Mouse (Mus musculus): ENCODE data around the gene Exosc6. TPM values are rescaled to one million over a fixed set of nuclear protein-coding genes. Genes with fewer than 3 reads are reported as not detected.
"Not testable (repeated sequence)": the region's sequence is repeated elsewhere in the genome, so short reads cannot be mapped to it uniquely, and the experiment has no call there.

Exosc6 gene
- polyA plus RNA-seq, 1 experiment from 2014 or later: 20.5 TPM

GRCm38 (mm10) chr8:111062893-111063292 lies 6.8 kb downstream of the Exosc6 start:
- H3K4me2 ChIP-seq: peak overlapping the region; percentile 88

DNA sequence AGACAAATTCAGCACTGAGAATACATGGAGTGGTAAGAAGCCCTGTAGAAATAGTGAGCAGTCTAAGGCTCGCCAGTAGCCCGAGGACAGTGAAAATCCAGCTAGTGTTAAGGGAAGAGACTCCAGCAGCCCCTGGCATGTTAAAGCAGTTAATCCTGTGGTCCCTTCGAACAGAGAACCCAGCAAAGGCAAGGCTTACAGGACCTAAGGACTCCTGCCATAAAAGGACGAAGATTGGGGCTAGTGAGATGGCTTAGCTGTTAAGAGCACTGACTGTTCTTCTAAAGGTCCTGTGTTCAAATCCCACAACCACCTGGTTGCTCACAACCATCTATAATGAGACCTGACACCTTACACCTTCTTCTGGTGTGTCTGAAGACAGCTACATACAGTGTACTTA lies 10.2 kb downstream of the Exosc6 start:
- no peak for ATAC-seq (ENCODE audit: insufficient read depth, low FRiP score, low read depth)
- 0 out of 2 replicates have a peak, but pooled peaks cover 3% of the 10 kb centered on the region for H3K4me1 ChIP-seq
- no peak overlapping the region for H3K4me3 ChIP-seq (replicated peaks)
- H3K36me3 ChIP-seq: no peaks in the 10 kb centered on the region
- no peak overlapping the region for H3K9ac ChIP-seq
- H3K4me2 ChIP-seq: no peak overlapping the region
- H3K27me3 ChIP-seq (replicated peaks): no peaks in the 10 kb centered on the region; the same call in 1 of the 2 replicates
- WGBS: 67% methylated on average over 4 of the region's 4 CpGs
- H3K9me3 ChIP-seq: no peaks in the 10 kb centered on the region
- H3K27ac ChIP-seq: no peak overlapping the region

More at GRCm38 (mm10) chr8:111062893-111063292, 6.8 kb downstream of the Exosc6 start:
- no peak overlapping the region for H3K27ac ChIP-seq
- peak overlapping the region; percentile 62 for H3K4me3 ChIP-seq (replicated peaks)
- 60% methylated on average over 2 of the region's 2 CpGs for WGBS
- ATAC-seq (ENCODE audit: insufficient read depth, low FRiP score, low read depth): no peak
- H3K27me3 ChIP-seq (replicated peaks): no peaks in the 10 kb centered on the region; the same call in 1 of the 2 replicates
- H3K9me3 ChIP-seq: no peaks in the 10 kb centered on the region
- H3K4me1 ChIP-seq: peaks cover 10% of the 10 kb centered on the region; the same call in 1 of the 2 replicates
- no peaks in the 10 kb centered on the region for H3K36me3 ChIP-seq
- H3K9ac ChIP-seq: no peak overlapping the region

DNA sequence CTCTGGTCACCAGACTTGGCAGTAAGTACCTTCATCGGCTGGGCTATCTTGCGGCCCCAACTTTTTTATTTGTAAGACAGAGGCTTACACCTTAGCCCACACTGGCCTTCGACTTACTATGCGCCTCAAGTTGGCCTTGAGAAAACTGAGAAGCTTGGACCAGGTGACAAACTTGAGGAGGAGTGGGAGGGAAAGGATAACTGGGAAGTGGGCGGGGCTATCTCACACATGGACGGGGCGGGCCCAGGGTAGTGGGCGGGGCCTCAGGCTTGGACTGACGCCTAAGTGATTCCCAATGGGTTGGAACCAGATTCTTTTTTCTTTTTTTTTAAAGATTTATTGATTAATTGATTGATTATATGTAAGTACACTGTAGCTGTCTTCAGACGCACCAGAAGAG lies 11.3 kb downstream of the Exosc6 start:
- Histone ChIP-seq H3K9ac (no peak overlapping the region), H3K9me3 (no peaks in the 10 kb centered on the region), H3K27me3 (replicated peaks) (no peaks in the 10 kb centered on the region; the same call in 1 of the 2 replicates), H3K4me3 (replicated peaks) (no peak overlapping the region), H3K4me1 (no peaks in the 10 kb centered on the region), H3K27ac (no peak overlapping the region), H3K4me2 (no peak overlapping the region), H3K36me3 (no peaks in the 10 kb centered on the region)
- no peak for ATAC-seq (ENCODE audit: insufficient read depth, low FRiP score, low read depth)
- 33% methylated on average over 10 of the region's 10 CpGs for WGBS

DNA sequence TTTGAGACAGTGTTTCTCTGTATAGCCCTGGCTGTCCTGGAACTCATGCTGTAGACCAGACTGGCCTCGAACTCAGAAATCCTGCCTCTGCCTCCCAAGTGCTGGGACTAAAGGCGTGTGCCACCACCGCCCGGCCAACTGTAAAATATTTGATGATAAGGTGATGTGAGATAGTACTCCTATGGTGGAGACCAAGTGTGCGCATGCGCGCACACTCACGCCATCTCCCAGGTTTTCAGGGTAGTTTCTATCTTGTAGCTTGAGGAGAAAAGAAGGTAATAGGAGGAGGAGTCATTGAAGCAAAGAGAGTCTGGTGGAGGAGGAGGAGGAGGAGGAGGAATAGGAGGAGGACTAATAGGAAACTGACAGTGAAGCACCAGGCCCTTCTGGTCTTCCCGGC lies 12.5 kb downstream of the Exosc6 start:
- H3K4me2 ChIP-seq; ATAC-seq (ENCODE audit: insufficient read depth, low FRiP score, low read depth); H3K4me3 ChIP-seq (replicated peaks); H3K9me3 ChIP-seq; H3K9ac ChIP-seq; H3K27ac ChIP-seq; H3K4me1 ChIP-seq; H3K36me3 ChIP-seq; H3K27me3 ChIP-seq (replicated peaks): not testable (repeated sequence)
- 85% methylated on average over 9 of the region's 9 CpGs for WGBS

- WGBS: 76% methylated on average over 3 of the region's 3 CpGs
- Histone ChIP-seq H3K4me3 (replicated peaks) (no peak overlapping the region), H3K27ac (no peak overlapping the region), H3K27me3 (replicated peaks) (0 out of 2 replicates have a peak, but pooled peaks cover 4% of the 10 kb centered on the region), H3K4me1 (no peaks in the 10 kb centered on the region), H3K9me3 (no peaks in the 10 kb centered on the region), H3K9ac (no peak overlapping the region), H3K36me3 (no peaks in the 10 kb centered on the region), H3K4me2 (no peak overlapping the region)
- no peak for ATAC-seq (ENCODE audit: insufficient read depth, low FRiP score, low read depth)
These were observed 19.8 kb downstream of the Exosc6 start for GRCm38 (mm10) chr8:111075926-111076325.

- Histone ChIP-seq H3K4me3 (replicated peaks) (no peak overlapping the region), H3K27me3 (replicated peaks) (0 out of 2 replicates have a peak, but pooled peaks cover 4% of the 10 kb centered on the region), H3K9ac (no peak overlapping the region), H3K36me3 (no peaks in the 10 kb centered on the region), H3K9me3 (no peaks in the 10 kb centered on the region), H3K4me1 (no peaks in the 10 kb centered on the region), H3K27ac (no peak overlapping the region), H3K4me2 (no peak overlapping the region)
- no peak for ATAC-seq (ENCODE audit: insufficient read depth, low FRiP score, low read depth)
- 63% methylated on average over 5 of the region's 5 CpGs for WGBS
These were observed 23.3 kb downstream of the Exosc6 start for GRCm38 (mm10) chr8:111079461-111079860.

DNA sequence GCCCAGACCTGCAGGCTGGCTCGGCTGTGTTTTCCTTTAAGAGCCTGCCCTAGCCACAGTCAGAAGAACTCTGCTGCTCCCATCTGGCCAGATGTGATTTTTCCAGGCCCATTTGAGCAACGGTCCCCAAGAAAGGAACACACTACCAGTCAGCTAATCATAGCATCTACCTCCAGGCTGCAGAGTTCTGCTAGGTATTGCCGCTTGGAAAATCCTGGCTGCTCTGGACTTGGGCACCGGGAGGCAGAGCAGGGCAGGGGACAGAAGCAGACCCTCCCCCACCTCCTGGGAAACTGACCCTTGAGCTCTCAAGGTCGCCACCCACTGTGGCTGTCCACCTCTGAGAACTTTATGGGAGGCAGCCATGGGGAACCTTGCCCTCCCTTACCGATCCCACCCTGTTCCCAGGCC lies 23.7 kb downstream of the Exosc6 start:
- Histone ChIP-seq H3K4me3 (replicated peaks) (no peak overlapping the region), H3K27me3 (replicated peaks) (0 out of 2 replicates have a peak, but pooled peaks cover 4% of the 10 kb centered on the region), H3K36me3 (no peaks in the 10 kb centered on the region), H3K4me2 (no peak overlapping the region), H3K9me3 (no peaks in the 10 kb centered on the region), H3K4me1 (no peaks in the 10 kb centered on the region), H3K27ac (no peak overlapping the region), H3K9ac (no peak overlapping the region)
- no peak for ATAC-seq (ENCODE audit: insufficient read depth, low FRiP score, low read depth)
- 31% methylated on average over 6 of the region's 6 CpGs for WGBS

- no peaks in the 10 kb centered on the region for H3K9me3 ChIP-seq
- H3K36me3 ChIP-seq: no peaks in the 10 kb centered on the region
- H3K27me3 ChIP-seq (replicated peaks): 0 out of 2 replicates have a peak, but pooled peaks cover 4% of the 10 kb centered on the region
- no peak overlapping the region for H3K4me2 ChIP-seq
- no peaks in the 10 kb centered on the region for H3K4me1 ChIP-seq
- WGBS: 65% methylated on average over 12 of the region's 12 CpGs
- H3K27ac ChIP-seq: no peak overlapping the region
- H3K9ac ChIP-seq: no peak overlapping the region
- H3K4me3 ChIP-seq (replicated peaks): no peak overlapping the region
- no peak for ATAC-seq (ENCODE audit: insufficient read depth, low FRiP score, low read depth)
These were observed 25.6 kb downstream of the Exosc6 start for GRCm38 (mm10) chr8:111081580-111082258.

GRCm38 (mm10) chr8:111083936-111084335 lies 27.8 kb downstream of the Exosc6 start:
- 89% methylated on average over 5 of the region's 5 CpGs for WGBS
- H3K27ac ChIP-seq; H3K9me3 ChIP-seq; H3K9ac ChIP-seq; ATAC-seq (ENCODE audit: insufficient read depth, low FRiP score, low read depth); H3K4me1 ChIP-seq; H3K4me2 ChIP-seq; H3K36me3 ChIP-seq; H3K27me3 ChIP-seq (replicated peaks); H3K4me3 ChIP-seq (replicated peaks): not testable (repeated sequence)

DNA sequence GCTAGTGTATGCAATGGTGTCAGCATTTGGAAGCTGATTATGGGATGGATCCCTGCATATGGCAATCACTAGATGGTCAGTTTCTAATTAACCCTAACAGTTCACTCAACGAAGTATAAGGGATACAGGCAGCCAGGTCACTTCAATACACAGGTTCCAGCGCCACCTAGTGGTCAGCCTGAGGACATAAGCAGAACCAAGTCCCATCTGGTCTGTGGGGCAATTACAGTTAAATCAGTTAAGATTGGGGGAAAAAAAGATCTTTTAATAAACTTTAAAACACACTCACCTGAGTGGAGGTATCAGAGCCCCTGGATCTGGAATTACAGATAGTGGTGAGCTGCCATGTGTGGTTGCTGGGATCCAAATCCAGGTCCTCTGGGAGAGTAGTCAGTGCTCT lies 34.0 kb downstream of the Exosc6 start:
- H3K4me2 ChIP-seq: no peak overlapping the region
- H3K4me1 ChIP-seq: peaks cover 5% of the 10 kb centered on the region; the same call in 1 of the 2 replicates
- WGBS: 0% methylated on average over 2 of the region's 2 CpGs
- no peak for ATAC-seq (ENCODE audit: insufficient read depth, low FRiP score, low read depth)
- H3K9ac ChIP-seq: no peak overlapping the region
- no peak overlapping the region for H3K4me3 ChIP-seq (replicated peaks)
- no peak overlapping the region for H3K27ac ChIP-seq
- no peaks in the 10 kb centered on the region for H3K9me3 ChIP-seq
- H3K36me3 ChIP-seq: no peaks in the 10 kb centered on the region
- H3K27me3 ChIP-seq (replicated peaks): no peaks in the 10 kb centered on the region

- peaks cover 10% of the 10 kb centered on the region; the same call in 1 of the 2 replicates for H3K4me1 ChIP-seq
- H3K4me2 ChIP-seq: no peak overlapping the region
- H3K27ac ChIP-seq: no peak overlapping the region
- H3K9me3 ChIP-seq: no peaks in the 10 kb centered on the region
- no peak overlapping the region for H3K9ac ChIP-seq
- no peak for ATAC-seq (ENCODE audit: insufficient read depth, low FRiP score, low read depth)
- no peaks in the 10 kb centered on the region for H3K27me3 ChIP-seq (replicated peaks)
- no peak overlapping the region for H3K4me3 ChIP-seq (replicated peaks)
- H3K36me3 ChIP-seq: no peaks in the 10 kb centered on the region
- WGBS: 78% methylated on average over 7 of the region's 7 CpGs
These were observed 35.6 kb downstream of the Exosc6 start for GRCm38 (mm10) chr8:111091706-111092105.

DNA sequence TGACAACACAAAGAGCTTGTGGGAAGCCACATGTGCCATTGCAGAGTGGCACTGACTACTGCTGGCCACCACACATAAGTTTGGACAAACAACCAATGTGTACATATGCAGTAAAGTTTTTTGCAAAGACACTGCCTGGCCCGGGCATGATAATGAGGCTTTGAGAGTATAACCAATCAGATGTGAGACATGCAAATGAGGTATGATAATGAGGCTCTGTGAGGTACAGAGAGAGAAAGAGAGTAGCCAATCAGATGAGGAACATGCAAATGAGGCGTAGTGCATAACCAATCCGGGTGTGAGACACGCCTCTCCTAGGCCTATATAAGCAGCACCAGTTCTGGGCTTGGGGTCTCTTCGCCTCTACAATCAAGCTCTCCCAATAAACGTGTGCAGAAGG lies 36.2 kb downstream of the Exosc6 start, which contains the start of gene Clec18a:
TSS of gene Clec18a (minus strand) at position 101 of the 400 bp plus-strand sequence.
- not testable (repeated sequence) for H3K4me3 ChIP-seq (replicated peaks); ATAC-seq (ENCODE audit: insufficient read depth, low FRiP score, low read depth); H3K27ac ChIP-seq; H3K27me3 ChIP-seq (replicated peaks); H3K36me3 ChIP-seq; H3K4me2 ChIP-seq; H3K9me3 ChIP-seq; H3K9ac ChIP-seq; H3K4me1 ChIP-seq
- WGBS: 88% methylated on average over 6 of the region's 6 CpGs
